Mouse (Mus musculus) kidney, postnatal 4 days (tissue): ENCODE measurements around the gene Tshz3.

Experiments used
- DNase-seq, 2 experiments: peaks; one replicate each; pipeline ENCODE4 v3.0.0; 2021; ENCODE audit warnings: mixed read lengths in 2 of 2

Tshz3 gene

GRCm38 (mm10) chr7:36786713-36787421 is 88.9 kb downstream of the Tshz3 start:
- peak; percentile 10 to 25 for DNase-seq

GRCm38 (mm10) chr7:36796392-36797187 is 98.7 kb downstream of the Tshz3 start:
- peak in 1 of 2 experiments; percentile 14 for DNase-seq
